ENCODE assay signal across 10 mouse cellular contexts in genomic region chr5:144794687-144795086, GRCm38 (mm10). TPM values are rescaled to one million over a fixed set of nuclear protein-coding genes. Genes with fewer than 3 reads are reported as not detected.
DNase-seq lines count a peak whose midpoint lies in the region; ATAC-seq and TF ChIP-seq lines count a peak whose summit lies in the region.
"Had no signal": no experiment of that assay in that cellular context is flagged by ENCODE, and none has a peak within 500 bp of the region (broad histone marks: within the 10 kb centered on the region; RNA-seq: fewer than 3 reads in every experiment).

No protein-coding gene starts in this region.

- 80% methylated on average over 6 of the region's 6 CpGs for WGBS in embryonic facial prominence, embryonic 10.5 days
- WGBS in olfactory bulb, adult 2 months: 68% methylated on average over 6 of the region's 6 CpGs
- 82% methylated on average over 6 of the region's 6 CpGs for WGBS in midbrain, embryonic 16.5 days

- TF ChIP-seq POLR2A in olfactory bulb, adult 2 months (IDR thresholded peaks at IDR 0.05; ENCODE audit: insufficient read depth, low read depth, low read length): no peak

- H3K36me3 ChIP-seq in embryonic facial prominence, embryonic 10.5 days (replicated peaks): peaks cover 100% of the 10 kb centered on the region
- H3K36me3 ChIP-seq in midbrain, embryonic 16.5 days (ENCODE audit: control insufficient read depth, insufficient read depth, low read length): peaks cover 82% of the 10 kb centered on the region

- no peak overlapping the region for H3K9ac ChIP-seq in midbrain, embryonic 16.5 days (ENCODE audit: low read depth, low read length)
- H3K9ac ChIP-seq: embryonic facial prominence, embryonic 12.5 days; lung, embryonic 15.5 days had no signal

- ATAC-seq in frontal cortex, adult (ENCODE audit: low TSS enrichment): peak; percentile 73; the same call in 1 of the 2 replicates
- no peak for ATAC-seq in midbrain, embryonic 16.5 days

- no peak overlapping the region for H3K4me2 ChIP-seq in midbrain, embryonic 16.5 days (ENCODE audit: low read length)
- H3K4me2 ChIP-seq: embryonic facial prominence, embryonic 12.5 days; lung, embryonic 15.5 days had no signal

- H3K4me1 ChIP-seq in embryonic facial prominence, embryonic 10.5 days: no peaks in the 10 kb centered on the region
- H3K4me1 ChIP-seq in olfactory bulb, adult 2 months (ENCODE audit: control insufficient read depth, insufficient read depth, low read length): no peaks in the 10 kb centered on the region
- no peaks in the 10 kb centered on the region for H3K4me1 ChIP-seq in midbrain, embryonic 16.5 days (ENCODE audit: control insufficient read depth, insufficient read depth, low read length)
- H3K4me1 ChIP-seq: embryonic facial prominence, embryonic 12.5 days; lung, embryonic 15.5 days had no signal

- no peaks in the 10 kb centered on the region for H3K27me3 ChIP-seq in embryonic facial prominence, embryonic 10.5 days (replicated peaks; ENCODE audit: low read depth, poor library complexity, severe bottlenecking)
- no peaks in the 10 kb centered on the region for H3K27me3 ChIP-seq in midbrain, embryonic 16.5 days (ENCODE audit: control insufficient read depth, insufficient read depth, low read depth, low read length)
- H3K27me3 ChIP-seq: embryonic facial prominence, embryonic 12.5 days; lung, embryonic 15.5 days had no signal

- TF ChIP-seq CTCF in olfactory bulb, adult 2 months (IDR thresholded peaks at IDR 0.05; ENCODE audit: insufficient read depth, low read depth, low read length): peak; percentile 10; the same call in 1 of the 2 replicates

- no peak for DNase-seq in frontal cortex, postnatal 10 days (ENCODE audit: low spot score in 2 of 2)
- DNase-seq in urinary bladder, postnatal 25 days (ENCODE audit: low spot score): peak; percentile 8
- DNase-seq in urinary bladder, postnatal 4 days (ENCODE audit: low spot score in 2 of 2): no peak
- peak; percentile 38 for DNase-seq in embryonic facial prominence, embryonic 10.5 days (ENCODE audit: low spot score)
- peak; percentile 19 to 33 for DNase-seq in layer of hippocampus, postnatal 36 days

- no peaks in the 10 kb centered on the region for H3K9me3 ChIP-seq in embryonic facial prominence, embryonic 10.5 days
- H3K9me3 ChIP-seq in midbrain, embryonic 16.5 days (replicated peaks; ENCODE audit: control insufficient read depth, low read length, poor library complexity, severe bottlenecking): no peaks in the 10 kb centered on the region
- H3K9me3 ChIP-seq: embryonic facial prominence, embryonic 12.5 days; lung, embryonic 15.5 days had no signal

- no peak overlapping the region for H3K4me3 ChIP-seq in embryonic facial prominence, embryonic 10.5 days
- H3K4me3 ChIP-seq in olfactory bulb, adult 2 months (ENCODE audit: insufficient read depth, low read depth, low read length): no peak overlapping the region
- H3K4me3 ChIP-seq in midbrain, embryonic 16.5 days (ENCODE audit: low read depth, low read length): no peak overlapping the region
- H3K4me3 ChIP-seq: embryonic facial prominence, embryonic 12.5 days; lung, embryonic 15.5 days had no signal

- no peak overlapping the region for H3K27ac ChIP-seq in embryonic facial prominence, embryonic 10.5 days (replicated peaks)
- H3K27ac ChIP-seq in olfactory bulb, adult 2 months (ENCODE audit: insufficient read depth, low read depth, low read length): no peak overlapping the region
- H3K27ac ChIP-seq in midbrain, embryonic 16.5 days (ENCODE audit: low read length): no peak overlapping the region
- H3K27ac ChIP-seq: embryonic facial prominence, embryonic 12.5 days; lung, embryonic 15.5 days had no signal

RNA-seq across cellular contexts. Expression of gene Trrap, which starts 27.2 kb away (rescaled TPM):
- 82.9 and 85.2 TPM in 2 replicates for polyA plus RNA-seq in embryonic facial prominence, embryonic 10.5 days (2016; fragmentation: Nextera tagmentation; extraction: Ambion mirVana)
- 100 to 1,000 TPM; 160 to 181 TPM for total RNA-seq in layer of hippocampus, postnatal 36 days (2021)
- polyA plus RNA-seq in olfactory bulb, adult 2 months (2012; ENCODE audit: insufficient read depth, insufficient read length, low replicate concordance, missing spikeins): 93.7 TPM in 1 of 2 replicates, not detected in the other
- polyA plus RNA-seq in midbrain, embryonic 16.5 days (2015; fragmentation: Nextera tagmentation; extraction: Ambion mirVana): 71.4 and 77.7 TPM in 2 replicates

RNA-seq across cellular contexts. Expression of gene Tmem130, which starts 33.1 kb away (rescaled TPM):
- polyA plus RNA-seq in embryonic facial prominence, embryonic 10.5 days (2016; fragmentation: Nextera tagmentation; extraction: Ambion mirVana): 0.80 and 1.9 TPM in 2 replicates
- 100 to 1,000 TPM; 126 to 139 TPM for total RNA-seq in layer of hippocampus, postnatal 36 days (2021)
- not detected in 2 replicates for polyA plus RNA-seq in olfactory bulb, adult 2 months (2012; ENCODE audit: insufficient read depth, insufficient read length, low replicate concordance, missing spikeins)
- polyA plus RNA-seq in midbrain, embryonic 16.5 days (2015; fragmentation: Nextera tagmentation; extraction: Ambion mirVana): 534 and 580 TPM in 2 replicates

Comparison
In these comparisons a context has a peak if more than half of its experiments do, and no peak if none do; other contexts are left out.
1. DNase-seq: peak in urinary bladder, postnatal 25 days (single experiment), embryonic facial prominence, embryonic 10.5 days (single experiment) and layer of hippocampus, postnatal 36 days (2 of 2); none in frontal cortex, postnatal 10 days (0 of 2) and urinary bladder, postnatal 4 days (0 of 2).